Mouse (Mus musculus): ENCODE measurements at regions not wholly inside any gene's neighbourhood (a gene's known extent, or its start where the extent isn't known, plus 50 kb on each side); places are given as distances from the start of the nearest gene placed in this dataset.
A peak's percentile ranks its signal among the peaks of the same experiment; 100 is the strongest.
"Not testable (repeated sequence)": the region's sequence is repeated elsewhere in the genome, so short reads cannot be mapped to it uniquely, and the experiment has no call there.

- no peak for DNase-seq
These were observed 53.4 kb downstream of the Rps12 start for GRCm38 (mm10) chr10:23733679-23734078.

GRCm38 (mm10) chr10:23725960-23726714 is 60.9 kb downstream of the Rps12 start:
- DNase-seq, result not testable (repeated sequence)

GRCm38 (mm10) chr10:23718124-23718523 is 69.0 kb downstream of the Rps12 start:
- no peak for DNase-seq

GRCm38 (mm10) chr10:23715511-23715910 is 71.6 kb downstream of the Rps12 start:
- DNase-seq, result no peak

GRCm38 (mm10) chr10:23715101-23715500 is 72.0 kb downstream of the Rps12 start:
- DNase-seq, result no peak

- peak; percentile 50 for DNase-seq
These were observed 74.2 kb downstream of the Rps12 start for GRCm38 (mm10) chr10:23712691-23713378.

GRCm38 (mm10) chr10:23711416-23712171 is 75.5 kb downstream of the Rps12 start:
- DNase-seq, result no peak

- peak; percentile 7 for DNase-seq
These were observed 76.1 kb downstream of the Rps12 start for GRCm38 (mm10) chr10:23710999-23711398.

- no peak for DNase-seq
These were observed 78.8 kb downstream of the Rps12 start for GRCm38 (mm10) chr10:23708261-23708660.

GRCm38 (mm10) chr10:23707141-23707540 is 79.9 kb downstream of the Rps12 start:
- DNase-seq, result peak; percentile 45

GRCm38 (mm10) chr10:23704048-23704447 is 83.0 kb downstream of the Rps12 start:
- no peak for DNase-seq

- DNase-seq, result no peak
These were observed 95.8 kb downstream of the Rps12 start for GRCm38 (mm10) chr10:23691291-23691690.

- no peak for DNase-seq
These were observed 100.1 kb downstream of the Rps12 start for GRCm38 (mm10) chr10:23686969-23687368.

GRCm38 (mm10) chr10:23683078-23683477 is 104.0 kb downstream of the Rps12 start:
- no peak for DNase-seq

GRCm38 (mm10) chr10:23675911-23676310 is 111.2 kb downstream of the Rps12 start:
- no peak for DNase-seq

GRCm38 (mm10) chr10:23674633-23675515 is 112.2 kb downstream of the Rps12 start:
- DNase-seq, result no peak

GRCm38 (mm10) chr10:23672296-23672695 is 114.8 kb downstream of the Rps12 start:
- no peak for DNase-seq

- peak; percentile 5 for DNase-seq
These were observed 115.6 kb downstream of the Rps12 start for GRCm38 (mm10) chr10:23671494-23671893.

- not testable (repeated sequence) for DNase-seq
These were observed 121.2 kb downstream of the Rps12 start for GRCm38 (mm10) chr10:23665916-23666315.

GRCm38 (mm10) chr10:23626201-23626600 is 160.9 kb downstream of the Rps12 start:
- no peak for DNase-seq

GRCm38 (mm10) chr10:23612030-23612429 is 175.0 kb downstream of the Rps12 start:
- no peak for DNase-seq

- peak; percentile 58 for DNase-seq
These were observed 175.9 kb downstream of the Rps12 start for GRCm38 (mm10) chr10:23611183-23611582.

- no peak for DNase-seq
These were observed 176.6 kb downstream of the Rps12 start for GRCm38 (mm10) chr10:23610485-23610884.

Measured in kidney, adult 9 months (tissue).